Mouse (Mus musculus): Measurements from ENCODE around the gene Tmem44. TPM values are rescaled to one million over a fixed set of nuclear protein-coding genes. Genes with fewer than 3 reads are reported as not detected.

Gene Tmem44
- polyA plus RNA-seq, 1 experiment = 1.1 TPM

GRCm38 (mm10) chr16:30549516-30549915, 1.1 kb downstream of the Tmem44 start:
- Histone ChIP-seq H3K79me2 (ENCODE audit: control insufficient read depth, insufficient read depth) (no peaks in the 10 kb centered on the region), H3K79me3 (ENCODE audit: low read depth) (no peaks in the 10 kb centered on the region), H3K27me3 (ENCODE audit: control insufficient read depth, insufficient read depth, insufficient read length) (no peaks in the 10 kb centered on the region), H3K36me3 (ENCODE audit: control insufficient read depth, insufficient read depth) (no peaks in the 10 kb centered on the region), H3K4me3 (ENCODE audit: insufficient read depth, poor library complexity, severe bottlenecking) (no peak overlapping the region), H3ac (ENCODE audit: control insufficient read depth, insufficient read length, low read depth) (no peak overlapping the region)
- TF ChIP-seq CEBPB (IDR thresholded peaks at IDR 0.05; ENCODE audit: low read depth) (no peak), USF1 (IDR thresholded peaks at IDR 0.05; ENCODE audit: low read depth) (no peak), MAX (IDR thresholded peaks at IDR 0.05) (no peak), MYOG (IDR thresholded peaks at IDR 0.05; ENCODE audit: control insufficient read depth, extremely low read depth, insufficient read length) (no peak), MYOD1 (IDR thresholded peaks at IDR 0.05; ENCODE audit: control insufficient read depth, insufficient read length, low read depth) (no peak), CTCF (IDR thresholded peaks at IDR 0.05; ENCODE audit: control insufficient read depth, insufficient read depth, insufficient read length) (no peak)

- no peak overlapping the region for H3ac ChIP-seq (ENCODE audit: control insufficient read depth, insufficient read length, low read depth)
- no peak for TF ChIP-seq FOSL1 (IDR thresholded peaks at IDR 0.05; ENCODE audit: insufficient read depth, low read length, poor library complexity, severe bottlenecking)
- TF ChIP-seq USF1 (IDR thresholded peaks at IDR 0.05; ENCODE audit: low read depth) = no peak
- TF ChIP-seq MYOG (IDR thresholded peaks at IDR 0.05; ENCODE audit: control insufficient read depth, extremely low read depth, insufficient read length) = no peak
- no peak for TF ChIP-seq CTCF (IDR thresholded peaks at IDR 0.05; ENCODE audit: control insufficient read depth, insufficient read depth, insufficient read length)
- TF ChIP-seq MAX (IDR thresholded peaks at IDR 0.05) = no peak
- no peaks in the 10 kb centered on the region for H3K36me3 ChIP-seq (ENCODE audit: control insufficient read depth, insufficient read depth)
Measured at GRCm38 (mm10) chr16:30548291-30548690, 2.4 kb downstream of the Tmem44 start.

GRCm38 (mm10) chr16:30544693-30545092, 5.9 kb downstream of the Tmem44 start:
- no peak for TF ChIP-seq MAX (IDR thresholded peaks at IDR 0.05)
- no peak for TF ChIP-seq USF1 (IDR thresholded peaks at IDR 0.05; ENCODE audit: low read depth)
- TF ChIP-seq CEBPB (IDR thresholded peaks at IDR 0.05; ENCODE audit: low read depth) = no peak
- TF ChIP-seq MYOD1 (IDR thresholded peaks at IDR 0.05; ENCODE audit: control insufficient read depth, insufficient read length, low read depth) = no peak
- TF ChIP-seq MYOG (IDR thresholded peaks at IDR 0.05; ENCODE audit: control insufficient read depth, extremely low read depth, insufficient read length) = no peak
- no peak for TF ChIP-seq CTCF (IDR thresholded peaks at IDR 0.05; ENCODE audit: control insufficient read depth, insufficient read depth, insufficient read length)
- TF ChIP-seq FOSL1 (IDR thresholded peaks at IDR 0.05; ENCODE audit: insufficient read depth, low read length, poor library complexity, severe bottlenecking) = no peak
- H3ac ChIP-seq (ENCODE audit: control insufficient read depth, insufficient read length, low read depth) = no peak overlapping the region
- no peak overlapping the region for H3K4me3 ChIP-seq (ENCODE audit: insufficient read depth, poor library complexity, severe bottlenecking)
- no peaks in the 10 kb centered on the region for H3K36me3 ChIP-seq (ENCODE audit: control insufficient read depth, insufficient read depth)
- H3K27me3 ChIP-seq (ENCODE audit: control insufficient read depth, insufficient read depth, insufficient read length) = no peaks in the 10 kb centered on the region
- no peaks in the 10 kb centered on the region for H3K79me3 ChIP-seq (ENCODE audit: low read depth)
- no peaks in the 10 kb centered on the region for H3K79me2 ChIP-seq (ENCODE audit: control insufficient read depth, insufficient read depth)

More at GRCm38 (mm10) chr16:30548291-30548690, 2.4 kb downstream of the Tmem44 start:
- no peak overlapping the region for H3K4me3 ChIP-seq (ENCODE audit: insufficient read depth, poor library complexity, severe bottlenecking)
- no peaks in the 10 kb centered on the region for H3K27me3 ChIP-seq (ENCODE audit: control insufficient read depth, insufficient read depth, insufficient read length)
- no peaks in the 10 kb centered on the region for H3K79me2 ChIP-seq (ENCODE audit: control insufficient read depth, insufficient read depth)
- no peaks in the 10 kb centered on the region for H3K79me3 ChIP-seq (ENCODE audit: low read depth)

GRCm38 (mm10) chr16:30543386-30543785, 7.3 kb downstream of the Tmem44 start:
- Histone ChIP-seq H3K79me3 (ENCODE audit: low read depth) (no peaks in the 10 kb centered on the region), H3K4me3 (ENCODE audit: insufficient read depth, poor library complexity, severe bottlenecking) (no peak overlapping the region), H3K79me2 (ENCODE audit: control insufficient read depth, insufficient read depth) (no peaks in the 10 kb centered on the region), H3K36me3 (ENCODE audit: control insufficient read depth, insufficient read depth) (no peaks in the 10 kb centered on the region), H3K27me3 (ENCODE audit: control insufficient read depth, insufficient read depth, insufficient read length) (no peaks in the 10 kb centered on the region), H3ac (ENCODE audit: control insufficient read depth, insufficient read length, low read depth) (no peak overlapping the region)
- TF ChIP-seq CEBPB (IDR thresholded peaks at IDR 0.05; ENCODE audit: low read depth) (no peak), FOSL1 (IDR thresholded peaks at IDR 0.05; ENCODE audit: insufficient read depth, low read length, poor library complexity, severe bottlenecking) (no peak), CTCF (IDR thresholded peaks at IDR 0.05; ENCODE audit: control insufficient read depth, insufficient read depth, insufficient read length) (no peak), MYOD1 (IDR thresholded peaks at IDR 0.05; ENCODE audit: control insufficient read depth, insufficient read length, low read depth) (no peak), USF1 (IDR thresholded peaks at IDR 0.05; ENCODE audit: low read depth) (no peak), MYOG (IDR thresholded peaks at IDR 0.05; ENCODE audit: control insufficient read depth, extremely low read depth, insufficient read length) (no peak), MAX (IDR thresholded peaks at IDR 0.05) (no peak)

- Histone ChIP-seq H3K27me3 (ENCODE audit: control insufficient read depth, insufficient read depth, insufficient read length) (no peaks in the 10 kb centered on the region), H3K4me3 (ENCODE audit: insufficient read depth, poor library complexity, severe bottlenecking) (no peak overlapping the region), H3ac (ENCODE audit: control insufficient read depth, insufficient read length, low read depth) (no peak overlapping the region), H3K36me3 (ENCODE audit: control insufficient read depth, insufficient read depth) (no peaks in the 10 kb centered on the region), H3K79me2 (ENCODE audit: control insufficient read depth, insufficient read depth) (no peaks in the 10 kb centered on the region), H3K79me3 (ENCODE audit: low read depth) (no peaks in the 10 kb centered on the region)
- TF ChIP-seq MYOG (IDR thresholded peaks at IDR 0.05; ENCODE audit: control insufficient read depth, extremely low read depth, insufficient read length) (no peak), USF1 (IDR thresholded peaks at IDR 0.05; ENCODE audit: low read depth) (no peak), CTCF (IDR thresholded peaks at IDR 0.05; ENCODE audit: control insufficient read depth, insufficient read depth, insufficient read length) (no peak), FOSL1 (IDR thresholded peaks at IDR 0.05; ENCODE audit: insufficient read depth, low read length, poor library complexity, severe bottlenecking) (no peak), MYOD1 (IDR thresholded peaks at IDR 0.05; ENCODE audit: control insufficient read depth, insufficient read length, low read depth) (no peak)
Measured at GRCm38 (mm10) chr16:30542826-30543225, 7.8 kb downstream of the Tmem44 start.
